Mouse (Mus musculus) embryonic facial prominence, embryonic 14.5 days (tissue): ENCODE results near the gene Gm4884. TPM values are rescaled to one million over a fixed set of nuclear protein-coding genes. Genes with fewer than 3 reads are reported as not detected.
"Not testable (repeated sequence)": the region's sequence is repeated elsewhere in the genome, so short reads cannot be mapped to it uniquely, and the experiment has no call there.

Experiments used
- ATAC-seq: fragments of 200-750 bp; cut with Nextera tagmentation; 2 replicates; pipeline ENCODE4 v1.8.0; 2017; ENCODE audit warnings: low read depth, moderate number of reproducible peaks, moderate TSS enrichment
- DNase-seq: peaks from one replicate; pipeline ENCODE4 v3.0.0-alpha.2; 2015; ENCODE audit warnings: low spot score
- H3K27ac ChIP-seq: fragments of 300-500 bp; sonication (generic); replicated peaks from 2 replicates; pipeline ENCODE4 v1.5.1; 2014; ENCODE audit warnings: low read depth, mild to moderate bottlenecking, low read length, moderate library complexity
- H3K27me3 ChIP-seq: fragments of 300-500 bp; sonication (generic); replicated peaks from 2 replicates; pipeline ENCODE4 v1.6.1; 2014; ENCODE audit warnings: low read length; ENCODE audit not compliant: control insufficient read depth, insufficient read depth
- H3K36me3 ChIP-seq: fragments of 300-500 bp; sonication (generic); 2 replicates; pipeline ENCODE4 v1.6.1; 2014; ENCODE audit warnings: low read length, mixed read lengths; ENCODE audit not compliant: control insufficient read depth, insufficient read depth
- H3K4me1 ChIP-seq: fragments of 300-500 bp; sonication (generic); 2 replicates; pipeline ENCODE4 v1.6.1; 2014; ENCODE audit warnings: antibody characterized with exemption, low read length; ENCODE audit not compliant: control insufficient read depth, insufficient read depth
- H3K4me2 ChIP-seq: fragments of 300-500 bp; sonication (generic); 2 replicates; pipeline ENCODE4 v1.6.1; 2014; ENCODE audit warnings: low read depth, mild to moderate bottlenecking, low read length, moderate library complexity, mixed read lengths
- H3K4me3 ChIP-seq: fragments of 300-500 bp; sonication (generic); 2 replicates; pipeline ENCODE4 v1.5.1; 2014; ENCODE audit warnings: low read depth, mild to moderate bottlenecking, low read length
- H3K9ac ChIP-seq: fragments of 300-500 bp; sonication (generic); 2 replicates; pipeline ENCODE4 v1.6.1; 2014; ENCODE audit warnings: low read depth, mild to moderate bottlenecking, low read length, moderate library complexity, mixed read lengths
- H3K9me3 ChIP-seq: fragments of 300-500 bp; sonication (generic); 2 replicates; pipeline ENCODE4 v1.6.1; 2016; ENCODE audit warnings: low read length; ENCODE audit not compliant: control insufficient read depth
- WGBS: fragments of 180-500 bp; shearing (Covaris S2); extraction: QIAGEN DNeasy Blood & Tissue Kit; methylation state at CpG from one replicate; pipeline ENCODE4 v1.1.7; 2014; 5-methylcytosine and 5-hydroxymethylcytosine counted together
- polyA plus RNA-seq: library from polyadenylated mRNA; unstranded; fragments of >200 nt; fragmentation: Nextera tagmentation; extraction: Ambion mirVana; gene quantifications from 2 replicates; pipeline ENCODE4 v1.2.1, GENCODE M21; 2014

Gm4884 gene
- polyA plus RNA-seq = not detected in 2 replicates

GRCm38 (mm10) chr7:41032419-41032818 is at the start of gene Gm4884:
Gm4884 (plus strand) TSS chr7:41032719.
- H3K9me3 ChIP-seq, H3K27ac ChIP-seq, DNase-seq, H3K36me3 ChIP-seq, H3K27me3 ChIP-seq, H3K4me3 ChIP-seq, H3K4me2 ChIP-seq, ATAC-seq, H3K9ac ChIP-seq, H3K4me1 ChIP-seq: not testable (repeated sequence)
- WGBS = 90% methylated on average over 1 of the region's 1 CpGs

GRCm38 (mm10) chr7:40987243-40987642 is 45.3 kb upstream of the Gm4884 start, which contains the start of gene 4930433I11Rik:
4930433I11Rik (plus strand) TSS chr7:40987543.
- H3K9me3 ChIP-seq = no peaks in the 10 kb centered on the region
- ATAC-seq (no peak), DNase-seq (no peak)
- no peak within 1 kb of the TSS for H3K9ac ChIP-seq
- no peaks in the 10 kb centered on the region for H3K4me1 ChIP-seq
- H3K4me3 ChIP-seq = no peak within 1 kb of the TSS
- H3K36me3 ChIP-seq = no peaks in the 10 kb centered on the region
- H3K27me3 ChIP-seq = no peaks in the 10 kb centered on the region
- 76% methylated on average over 1 of the region's 1 CpGs for WGBS
- no peak within 1 kb of the TSS for H3K27ac ChIP-seq
- no peak within 1 kb of the TSS for H3K4me2 ChIP-seq

- DNase-seq, H3K27ac ChIP-seq, H3K27me3 ChIP-seq, H3K36me3 ChIP-seq, H3K9me3 ChIP-seq, H3K4me1 ChIP-seq, ATAC-seq, H3K4me3 ChIP-seq, H3K9ac ChIP-seq, H3K4me2 ChIP-seq: not testable (repeated sequence)
- 68% methylated on average over 2 of the region's 3 CpGs for WGBS
Observed at GRCm38 (mm10) chr7:41044058-41044457, 11.5 kb downstream of the Gm4884 start.

Other genes starting within 250 kb of the Gm4884 start
- gene Vstm2b, start 134.4 kb upstream of the Gm4884 start, polyA plus RNA-seq = 11.6 and 12.8 TPM in 2 replicates
- not detected in 2 replicates for gene 4930433I11Rik, start 45.2 kb upstream of the Gm4884 start, polyA plus RNA-seq
- gene Gm5592, start 121.1 kb downstream of the Gm4884 start, polyA plus RNA-seq = not detected in 2 replicates